Comparison of ENCODE assay signal across 14 mouse cellular contexts in genomic region chr1:131417821-131418660, GRCm38 (mm10).
DNase-seq lines count a peak whose midpoint lies in the region; ATAC-seq and TF ChIP-seq lines count a peak whose summit lies in the region.
"Had no signal": no experiment of that assay in that cellular context is flagged by ENCODE, and none has a peak within 500 bp of the region (broad histone marks: within the 10 kb centered on the region; RNA-seq: fewer than 3 reads in every experiment).

No protein-coding gene starts in this region.

- H3K27me3 ChIP-seq in heart, embryonic 16.5 days (ENCODE audit: control insufficient read depth, insufficient read depth, low read length): no peaks in the 10 kb centered on the region
- no peaks in the 10 kb centered on the region for H3K27me3 ChIP-seq in thymus, adult 2 months (ENCODE audit: control insufficient read depth, insufficient read depth, low read length)
- H3K27me3 ChIP-seq: embryonic facial prominence, embryonic 15.5 days; liver, embryonic 12.5 days had no signal

- H3K9me3 ChIP-seq in heart, embryonic 16.5 days (replicated peaks; ENCODE audit: control insufficient read depth, low read length): no peaks in the 10 kb centered on the region
- H3K9me3 ChIP-seq: embryonic facial prominence, embryonic 15.5 days; G1E; liver, embryonic 12.5 days had no signal

- no peak for TF ChIP-seq POLR2A in thymus, adult 2 months (IDR thresholded peaks at IDR 0.05; ENCODE audit: control insufficient read depth, extremely low read depth, insufficient read depth, low read length, poor library complexity)

- H3K36me3 ChIP-seq in heart, embryonic 16.5 days (ENCODE audit: control insufficient read depth, insufficient read depth): no peaks in the 10 kb centered on the region
- no peaks in the 10 kb centered on the region for H3K36me3 ChIP-seq in thymus, adult 2 months (ENCODE audit: control insufficient read depth, insufficient read depth, low read length)
- H3K36me3 ChIP-seq: embryonic facial prominence, embryonic 15.5 days; liver, embryonic 12.5 days had no signal

- H3K9ac ChIP-seq in heart, embryonic 16.5 days (ENCODE audit: low read length): no peak overlapping the region
- H3K9ac ChIP-seq: embryonic facial prominence, embryonic 15.5 days; liver, embryonic 12.5 days had no signal

- H3K4me3 ChIP-seq in heart, embryonic 16.5 days (ENCODE audit: low read length): no peak overlapping the region
- no peak overlapping the region for H3K4me3 ChIP-seq in thymus, adult 2 months (ENCODE audit: control insufficient read depth, insufficient read depth, low read length)
- H3K4me3 ChIP-seq: embryonic facial prominence, embryonic 15.5 days; liver, embryonic 12.5 days had no signal

- DNase-seq in cerebellum, adult 18-20 months: peak; percentile 23 to 31
- DNase-seq in cerebellum, postnatal 36 days: no peak
- DNase-seq in heart, postnatal 25 days (ENCODE audit: low spot score): no peak
- DNase-seq in thymus, postnatal 14 days: peak; percentile 27
- DNase-seq in thymus, adult 2 months: no peak
- no peak for DNase-seq in gastrocnemius, postnatal 25 days
- no peak for DNase-seq in ovary, adult 18-20 months (ENCODE audit: low spot score)
- DNase-seq: kidney, adult 2 months; lung, postnatal 36 days; right cerebral cortex, postnatal 4 days had no signal

- no peak for TF ChIP-seq CTCF in thymus, adult 2 months (IDR thresholded peaks at IDR 0.05; ENCODE audit: borderline replicate concordance, control insufficient read depth, extremely low read depth, insufficient read depth, low read length, poor library complexity)

- intact Hi-C loops in heart, postnatal 25 days (cut with DNase I): no loop called here

- 48% methylated on average over 5 of the region's 5 CpGs for WGBS in heart, embryonic 16.5 days
- 81% methylated on average over 5 of the region's 5 CpGs for WGBS in thymus, adult 2 months

- peaks cover 46% of the 10 kb centered on the region for H3K4me1 ChIP-seq in heart, embryonic 16.5 days (ENCODE audit: control insufficient read depth, insufficient read depth, low read length)
- no peaks in the 10 kb centered on the region for H3K4me1 ChIP-seq in thymus, adult 2 months (replicated peaks; ENCODE audit: control insufficient read depth, insufficient read depth, low read length)

- no peak for ATAC-seq in heart, embryonic 16.5 days (replicated peaks; ENCODE audit: extremely low read depth, insufficient read depth, low FRiP score)
- ATAC-seq: liver, embryonic 12.5 days had no signal

- peak overlapping the region; percentile 19 for H3K27ac ChIP-seq in heart, embryonic 16.5 days (ENCODE audit: low read length)
- no peak overlapping the region for H3K27ac ChIP-seq in thymus, adult 2 months (ENCODE audit: control insufficient read depth, insufficient read depth, low read length)
- H3K27ac ChIP-seq: embryonic facial prominence, embryonic 15.5 days; liver, embryonic 12.5 days had no signal

- H3K4me2 ChIP-seq in heart, embryonic 16.5 days (ENCODE audit: low read depth, low read length): no peak overlapping the region
- H3K4me2 ChIP-seq: embryonic facial prominence, embryonic 15.5 days; liver, embryonic 12.5 days had no signal

Comparison
In these comparisons a context has a peak if more than half of its experiments do, and no peak if none do; other contexts are left out.
1. DNase-seq: peak in cerebellum, adult 18-20 months (2 of 2) and thymus, postnatal 14 days (single experiment); none in cerebellum, postnatal 36 days (0 of 2), heart, postnatal 25 days (single experiment), thymus, adult 2 months (single experiment), gastrocnemius, postnatal 25 days (single experiment) and ovary, adult 18-20 months (single experiment).